Mouse (Mus musculus) MEL (cell line): Measurements from ENCODE around the gene Tmub1.

Experiments used
- CTCF ChIP-seq, 3 experiments: IDR thresholded peaks in 2 of 3; conservative IDR thresholded peaks in 1 of 3; 2 replicates each; pipeline ENCODE4 v1.5.1; 2011 to 2012; ENCODE audit warnings: low read length in 3 of 3, low read depth in 2 of 3, mild to moderate bottlenecking in 2 of 3, improper control_type of control experiment in 1 of 3, inconsistent platforms in 1 of 3, mixed read lengths in 1 of 3, moderate library complexity in 1 of 3; ENCODE audit not compliant: control insufficient read depth in 1 of 3, insufficient read depth in 1 of 3, poor library complexity in 1 of 3, severe bottlenecking in 1 of 3
- E2F4 ChIP-seq: IDR thresholded peaks from 2 replicates; pipeline ENCODE4 v1.6.1; 2011; ENCODE audit warnings: low read depth, low read length, improper control_type of control experiment, borderline replicate concordance
- KAT2A ChIP-seq: conservative IDR thresholded peaks from 2 replicates; pipeline ENCODE4 v1.6.1; 2012; ENCODE audit warnings: low read depth, low read length, improper control_type of control experiment, inconsistent platforms
- POLR2AphosphoS5 ChIP-seq: IDR thresholded peaks from 2 replicates; pipeline ENCODE4 v1.6.1; 2012; ENCODE audit warnings: low read depth, borderline replicate concordance, mild to moderate bottlenecking, inconsistent platforms, low read length, moderate library complexity, mixed read lengths
- ZMIZ1 ChIP-seq: IDR thresholded peaks from 2 replicates; pipeline ENCODE4 v1.6.1; 2012; ENCODE audit warnings: low read depth, mild to moderate bottlenecking, inconsistent platforms, low read length, improper control_type of control experiment, moderate library complexity

DNA sequence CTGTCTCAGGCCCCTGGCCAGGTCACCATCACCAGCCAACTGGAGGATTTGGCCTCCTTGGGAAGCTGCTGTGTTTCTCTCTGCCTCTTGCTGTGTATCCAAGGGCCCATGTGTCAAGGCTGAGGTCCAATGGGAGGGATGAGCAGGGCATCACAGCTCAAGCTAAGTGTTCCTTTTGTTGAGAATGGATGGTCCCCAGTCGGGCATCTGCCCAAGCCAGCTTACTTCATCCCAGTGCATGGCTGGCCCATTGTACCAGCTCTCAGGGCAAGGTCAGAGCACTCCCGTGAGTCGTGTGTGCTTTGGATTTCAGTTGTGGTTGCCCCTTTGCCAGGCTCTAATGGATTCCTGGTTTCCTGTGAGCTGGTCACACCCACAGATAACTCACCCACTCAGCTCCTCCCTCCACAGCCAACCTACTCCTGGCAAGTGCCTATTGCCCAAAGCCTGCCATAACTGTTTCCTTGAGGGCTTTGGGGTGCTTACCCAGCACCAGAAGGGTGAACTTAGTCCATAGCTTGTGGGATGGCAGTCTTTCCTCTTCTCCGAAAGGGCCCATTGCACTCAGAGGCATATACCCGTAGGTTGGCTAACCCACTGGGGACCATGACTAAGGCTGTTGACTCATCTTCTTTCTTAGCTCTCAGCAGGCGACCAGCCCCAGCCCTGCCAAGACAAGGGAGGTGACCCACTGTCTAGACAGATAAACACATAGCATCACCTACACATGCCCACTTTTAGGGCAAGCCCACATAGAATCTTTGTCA is 42.9 kb downstream of the Tmub1 start:
- TF ChIP-seq CTCF (IDR thresholded peaks at IDR 0.05 in 2 of 3, conservative IDR thresholded peaks at IDR 0.05 in 1 of 3; ENCODE audit: control insufficient read depth in 1 of 3, insufficient read depth in 1 of 3, low read depth in 2 of 3, low read length in 3 of 3, poor library complexity in 1 of 3, severe bottlenecking in 1 of 3) (no peak), E2F4 (no peak), KAT2A (no peak), ZMIZ1 (no peak), POLR2AphosphoS5 (no peak)
